Mouse (Mus musculus): ENCODE measurements at regions not wholly inside any gene's neighbourhood (a gene's known extent, or its start where the extent isn't known, plus 50 kb on each side); places are given as distances from the start of the nearest gene placed in this dataset.

DNA sequence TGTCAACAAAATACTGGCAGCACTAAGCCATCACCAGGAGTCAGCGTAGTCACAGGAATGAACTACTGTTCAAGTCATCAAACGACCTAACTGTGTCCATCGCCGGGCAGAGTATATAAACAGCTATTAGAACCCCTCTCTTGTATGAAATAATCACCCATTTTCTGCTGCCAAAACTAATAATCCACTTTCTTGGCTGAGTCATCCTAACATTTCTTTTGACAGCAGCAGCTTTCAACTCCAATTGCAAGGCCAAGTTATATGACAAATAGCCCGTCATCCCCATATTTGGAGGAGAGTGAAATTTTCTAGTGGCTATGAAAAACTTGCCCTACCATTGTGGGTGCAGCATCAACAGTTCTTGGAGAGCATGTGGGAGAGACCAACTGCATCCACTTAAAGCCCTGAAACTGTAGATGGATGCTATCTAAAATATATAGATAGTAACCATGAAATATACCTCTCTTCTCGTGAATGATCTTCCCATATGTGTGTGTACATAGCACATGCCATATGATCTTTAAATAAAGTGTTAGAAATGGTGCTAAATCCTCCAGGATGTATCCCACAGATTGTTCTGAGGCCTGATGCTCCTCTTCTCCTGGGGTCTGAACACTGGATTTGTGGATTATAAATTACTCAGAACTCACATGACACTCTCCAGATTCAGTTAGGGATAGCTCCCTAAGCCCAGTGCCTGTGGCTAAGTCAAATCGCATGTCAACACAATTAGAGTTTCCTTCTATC lies 189.9 kb upstream of the Tmem72 start:
- TF ChIP-seq POLR2A (IDR thresholded peaks at IDR 0.05; ENCODE audit: insufficient read depth, low read depth, low read length), result no peak
- no peak for TF ChIP-seq CTCF (IDR thresholded peaks at IDR 0.05; ENCODE audit: insufficient read depth, low read depth, low read length)

Measured in olfactory bulb, adult 2 months (tissue).